Comparison of ENCODE assay signal across 24 mouse cellular contexts in the genomic region with DNA sequence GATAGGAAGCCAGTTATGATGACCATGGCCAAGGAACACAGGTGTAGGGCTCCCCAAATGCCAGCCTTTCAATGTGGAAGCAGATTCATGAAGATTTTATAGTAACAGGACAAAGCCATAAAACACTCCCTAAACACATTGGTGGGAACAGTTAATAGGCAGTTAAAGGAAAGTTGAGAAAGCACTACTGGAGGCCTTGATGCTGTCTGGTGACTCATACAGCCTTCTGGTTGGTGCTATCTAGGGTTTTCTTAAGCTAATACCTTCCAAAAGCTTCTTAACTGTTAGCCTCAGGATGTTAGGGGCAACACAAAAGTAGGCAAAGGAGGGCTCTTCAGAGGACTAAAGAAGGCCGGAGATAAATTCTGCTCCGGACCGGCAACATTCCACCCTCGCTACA.
DNase-seq lines count a peak whose midpoint lies in the region; ATAC-seq lines count a peak whose summit lies in the region.
"Had no signal": no experiment of that assay in that cellular context is flagged by ENCODE, and none has a peak within 500 bp of the region (broad histone marks: within the 10 kb centered on the region; RNA-seq: fewer than 3 reads in every experiment).

No protein-coding gene starts in this region.

- no peak for DNase-seq in heart, adult 11 months
- DNase-seq in midbrain, embryonic 11.5 days (ENCODE audit: low spot score, missing footprints), result peak; percentile 62
- DNase-seq in forelimb bud, embryonic 11.5 days (ENCODE audit: low read depth, low spot score), result peak; percentile 27
- DNase-seq in cerebellum, postnatal 10 days, result no peak
- DNase-seq: adrenal gland, postnatal 10 days; adrenal gland, postnatal 36 days; cerebellum, adult 11 months; cerebellum, adult 2 months; cerebellum, adult 9-11 months; gastrocnemius, adult 2 months; gastrocnemius, postnatal 14 days; heart, adult 2 months; kidney, adult 2 months had no signal

- H3K4me1 ChIP-seq in heart, embryonic 11.5 days (ENCODE audit: control insufficient read depth, insufficient read depth, low read length), result peaks cover 5% of the 10 kb centered on the region
- no peaks in the 10 kb centered on the region for H3K4me1 ChIP-seq in midbrain, embryonic 11.5 days (ENCODE audit: control insufficient read depth, insufficient read depth, low read length)
- no peaks in the 10 kb centered on the region for H3K4me1 ChIP-seq in midbrain, embryonic 13.5 days (replicated peaks)

- no peaks in the 10 kb centered on the region for H3K9me3 ChIP-seq in heart, embryonic 11.5 days (replicated peaks; ENCODE audit: control insufficient read depth, low read length)
- no peaks in the 10 kb centered on the region; the same call in 1 of the 2 replicates for H3K9me3 ChIP-seq in midbrain, embryonic 11.5 days (ENCODE audit: control insufficient read depth, low read length)
- no peaks in the 10 kb centered on the region for H3K9me3 ChIP-seq in midbrain, embryonic 13.5 days
- H3K9me3 ChIP-seq: forebrain, embryonic 10.5 days; forebrain, embryonic 13.5 days; heart, embryonic 10.5 days; hindbrain, embryonic 12.5 days; hindbrain, embryonic 15.5 days had no signal

- H3K27me3 ChIP-seq in heart, embryonic 11.5 days (ENCODE audit: control insufficient read depth, insufficient read depth, low read length), result no peaks in the 10 kb centered on the region
- no peaks in the 10 kb centered on the region for H3K27me3 ChIP-seq in midbrain, embryonic 11.5 days (ENCODE audit: control insufficient read depth, insufficient read depth, low read length)
- no peaks in the 10 kb centered on the region for H3K27me3 ChIP-seq in midbrain, embryonic 13.5 days
- H3K27me3 ChIP-seq: forebrain, embryonic 13.5 days; hindbrain, embryonic 12.5 days; hindbrain, embryonic 15.5 days had no signal

- no peak overlapping the region for H3K9ac ChIP-seq in heart, embryonic 11.5 days (ENCODE audit: low read depth, low read length)
- no peak overlapping the region for H3K9ac ChIP-seq in midbrain, embryonic 11.5 days (ENCODE audit: low read length)
- H3K9ac ChIP-seq in midbrain, embryonic 13.5 days (replicated peaks), result no peak overlapping the region
- H3K9ac ChIP-seq: forebrain, embryonic 13.5 days; hindbrain, embryonic 12.5 days; hindbrain, embryonic 15.5 days had no signal

- no peak overlapping the region for H3K4me3 ChIP-seq in heart, embryonic 11.5 days (ENCODE audit: low read depth, low read length)
- no peak overlapping the region for H3K4me3 ChIP-seq in midbrain, embryonic 11.5 days (ENCODE audit: low read depth, low read length)
- no peak overlapping the region for H3K4me3 ChIP-seq in midbrain, embryonic 13.5 days (replicated peaks)
- H3K4me3 ChIP-seq: forebrain, embryonic 10.5 days; forebrain, embryonic 13.5 days; gastrocnemius, adult 2 months; heart, adult 2 months; heart, embryonic 10.5 days; hindbrain, embryonic 12.5 days; hindbrain, embryonic 15.5 days had no signal

- H3K4me2 ChIP-seq in heart, embryonic 11.5 days, result no peak overlapping the region
- no peak overlapping the region for H3K4me2 ChIP-seq in midbrain, embryonic 11.5 days
- H3K4me2 ChIP-seq in midbrain, embryonic 13.5 days (replicated peaks), result no peak overlapping the region
- H3K4me2 ChIP-seq: forebrain, embryonic 13.5 days; hindbrain, embryonic 12.5 days; hindbrain, embryonic 15.5 days had no signal

- no peaks in the 10 kb centered on the region for H3K36me3 ChIP-seq in heart, embryonic 11.5 days (ENCODE audit: control insufficient read depth, insufficient read depth, low read length)
- no peaks in the 10 kb centered on the region for H3K36me3 ChIP-seq in midbrain, embryonic 11.5 days (ENCODE audit: control insufficient read depth, insufficient read depth, low read length)
- no peaks in the 10 kb centered on the region for H3K36me3 ChIP-seq in midbrain, embryonic 13.5 days
- H3K36me3 ChIP-seq: forebrain, embryonic 10.5 days; hindbrain, embryonic 12.5 days; hindbrain, embryonic 15.5 days had no signal

- ATAC-seq in heart, embryonic 11.5 days (replicated peaks; ENCODE audit: insufficient number of reproducible peaks, low FRiP score, low TSS enrichment), result no peak
- no peak for ATAC-seq in midbrain, embryonic 11.5 days (ENCODE audit: low FRiP score)
- ATAC-seq in midbrain, embryonic 13.5 days, result no peak
- ATAC-seq: activated CD4-positive, CD25-positive, alpha-beta regulatory T cell, adult 4 months; CD4-positive, CD25-positive, alpha-beta regulatory T cell, adult 4 months; forebrain, embryonic 13.5 days; forebrain, embryonic 16.5 days; intestine, postnatal 0 days had no signal

- 66% methylated on average over 4 of the region's 4 CpGs for WGBS in heart, embryonic 11.5 days (ENCODE audit: insufficient replicate concordance)
- 92% methylated on average over 4 of the region's 4 CpGs for WGBS in midbrain, embryonic 11.5 days
- 91% methylated on average over 4 of the region's 4 CpGs for WGBS in midbrain, embryonic 13.5 days

- H3K27ac ChIP-seq in heart, embryonic 11.5 days (ENCODE audit: low read depth, low read length), result 0 out of 2 replicates have a peak overlapping the region, but pooled peaks have one; percentile 41
- H3K27ac ChIP-seq in midbrain, embryonic 11.5 days (ENCODE audit: low read depth, low read length), result no peak overlapping the region
- H3K27ac ChIP-seq in midbrain, embryonic 13.5 days, result no peak overlapping the region
- H3K27ac ChIP-seq: forebrain, embryonic 10.5 days; forebrain, embryonic 13.5 days; gastrocnemius, adult 2 months; heart, adult 2 months; heart, embryonic 10.5 days; hindbrain, embryonic 12.5 days; hindbrain, embryonic 15.5 days had no signal

Comparison
In these comparisons a context has a peak if more than half of its experiments do, and no peak if none do; other contexts are left out.
1. DNase-seq: peak in midbrain, embryonic 11.5 days (single experiment) and forelimb bud, embryonic 11.5 days (single experiment); none in heart, adult 11 months (single experiment) and cerebellum, postnatal 10 days (0 of 2).